Mouse (Mus musculus): Measurements from ENCODE around the gene Zfp456. TPM values are rescaled to one million over a fixed set of nuclear protein-coding genes. Genes with fewer than 3 reads are reported as not detected.
"Not testable (repeated sequence)": the region's sequence is repeated elsewhere in the genome, so short reads cannot be mapped to it uniquely, and the experiment has no call there.

Zfp456 gene
- 1.1 and 3.9 TPM in 2 replicates for polyA plus RNA-seq (2011; ENCODE audit: insufficient read length, low read depth, missing spikeins)

- peak; percentile 42; the same call in 1 of the 2 replicates for TF ChIP-seq POLR2A (IDR thresholded peaks at IDR 0.05; ENCODE audit: low read depth, low read length)
- H3K27ac ChIP-seq (ENCODE audit: insufficient read depth, low read length); H3K4me1 ChIP-seq (ENCODE audit: control insufficient read depth, insufficient read depth, low read length): not testable (repeated sequence)
- peak within 1 kb of the TSS; percentile 78 for H3K4me3 ChIP-seq (ENCODE audit: insufficient read depth, low read length)
Observed at GRCm38 (mm10) chr13:67375050-67375911, at the start of gene Zfp456, which contains the start of gene Gm28041. Gene Zfp456, minus strand, starts transcription at chr13:67375810. Gene Gm28041, minus strand, starts transcription at chr13:67375733.

GRCm38 (mm10) chr13:67422532-67422931 lies 46.9 kb upstream of the Zfp456 start:
- not testable (repeated sequence) for H3K27ac ChIP-seq (ENCODE audit: insufficient read depth, low read length); H3K4me3 ChIP-seq (ENCODE audit: insufficient read depth, low read length); H3K4me1 ChIP-seq (ENCODE audit: control insufficient read depth, insufficient read depth, low read length)

GRCm38 (mm10) chr13:67421207-67421857 lies 45.7 kb upstream of the Zfp456 start, which contains the start of gene Zfp459:
Gene Zfp459, minus strand, starts transcription at chr13:67421418.
- TF ChIP-seq POLR2A (IDR thresholded peaks at IDR 0.05; ENCODE audit: low read depth, low read length) = no peak
- TF ChIP-seq CTCF (IDR thresholded peaks at IDR 0.05; ENCODE audit: borderline replicate concordance, insufficient read depth, low read length) = no peak
- Histone ChIP-seq H3K4me3 (ENCODE audit: insufficient read depth, low read length) (peak within 1 kb of the TSS; percentile 81), H3K4me1 (ENCODE audit: control insufficient read depth, insufficient read depth, low read length) (no peaks in the 10 kb centered on the region), H3K27ac (ENCODE audit: insufficient read depth, low read length) (no peak within 1 kb of the TSS)

GRCm38 (mm10) chr13:67420558-67421206 lies 45.1 kb upstream of the Zfp456 start:
- no peak overlapping the region for H3K27ac ChIP-seq (ENCODE audit: insufficient read depth, low read length)
- peak overlapping the region; percentile 81 for H3K4me3 ChIP-seq (ENCODE audit: insufficient read depth, low read length)
- no peak for TF ChIP-seq POLR2A (IDR thresholded peaks at IDR 0.05; ENCODE audit: low read depth, low read length)
- no peak for TF ChIP-seq CTCF (IDR thresholded peaks at IDR 0.05; ENCODE audit: borderline replicate concordance, insufficient read depth, low read length)

GRCm38 (mm10) chr13:67416811-67417210 lies 41.2 kb upstream of the Zfp456 start:
- TF ChIP-seq POLR2A (IDR thresholded peaks at IDR 0.05; ENCODE audit: low read depth, low read length) (no peak), CTCF (IDR thresholded peaks at IDR 0.05; ENCODE audit: borderline replicate concordance, insufficient read depth, low read length) (no peak)
- Histone ChIP-seq H3K4me1 (ENCODE audit: control insufficient read depth, insufficient read depth, low read length) (no peaks in the 10 kb centered on the region), H3K27ac (ENCODE audit: insufficient read depth, low read length) (no peak overlapping the region), H3K4me3 (ENCODE audit: insufficient read depth, low read length) (no peak overlapping the region)

More at GRCm38 (mm10) chr13:67420558-67421206, 45.1 kb upstream of the Zfp456 start:
- H3K4me1 ChIP-seq (ENCODE audit: control insufficient read depth, insufficient read depth, low read length) = no peaks in the 10 kb centered on the region

- Histone ChIP-seq H3K4me3 (ENCODE audit: insufficient read depth, low read length) (no peak overlapping the region), H3K27ac (ENCODE audit: insufficient read depth, low read length) (no peak overlapping the region), H3K4me1 (ENCODE audit: control insufficient read depth, insufficient read depth, low read length) (no peaks in the 10 kb centered on the region)
- TF ChIP-seq POLR2A (IDR thresholded peaks at IDR 0.05; ENCODE audit: low read depth, low read length) (no peak), CTCF (IDR thresholded peaks at IDR 0.05; ENCODE audit: borderline replicate concordance, insufficient read depth, low read length) (no peak)
Observed at GRCm38 (mm10) chr13:67415759-67416158, 40.1 kb upstream of the Zfp456 start.

- not testable (repeated sequence) for H3K4me1 ChIP-seq (ENCODE audit: control insufficient read depth, insufficient read depth, low read length); H3K27ac ChIP-seq (ENCODE audit: insufficient read depth, low read length)
Observed at GRCm38 (mm10) chr13:67413634-67414033, 38.0 kb upstream of the Zfp456 start.

GRCm38 (mm10) chr13:67399183-67399903 lies 23.7 kb upstream of the Zfp456 start, which contains the start of gene Zfp429:
Gene Zfp429, minus strand, starts transcription at chr13:67399819.
- not testable (repeated sequence) for H3K4me1 ChIP-seq (ENCODE audit: control insufficient read depth, insufficient read depth, low read length); H3K27ac ChIP-seq (ENCODE audit: insufficient read depth, low read length)
- peak within 1 kb of the TSS; percentile 89 for H3K4me3 ChIP-seq (ENCODE audit: insufficient read depth, low read length)
- TF ChIP-seq POLR2A (IDR thresholded peaks at IDR 0.05; ENCODE audit: low read depth, low read length) = peak; percentile 48; the same call in 1 of the 2 replicates

More at GRCm38 (mm10) chr13:67413634-67414033, 38.0 kb upstream of the Zfp456 start:
- not testable (repeated sequence) for H3K4me3 ChIP-seq (ENCODE audit: insufficient read depth, low read length)

GRCm38 (mm10) chr13:67376255-67376654 lies 645 bp upstream of the Zfp456 start:
- H3K4me1 ChIP-seq (ENCODE audit: control insufficient read depth, insufficient read depth, low read length) = not testable (repeated sequence)

More at GRCm38 (mm10) chr13:67376255-67376654, 645 bp upstream of the Zfp456 start:
- H3K27ac ChIP-seq (ENCODE audit: insufficient read depth, low read length); H3K4me3 ChIP-seq (ENCODE audit: insufficient read depth, low read length): not testable (repeated sequence)

Data from embryonic fibroblast, embryonic 13.5 days (primary cell).